In genomic region chr5:36291191-36291590, GRCm38 (mm10) we compare ENCODE assay signal across 9 mouse cellular contexts.
DNase-seq lines count a peak whose midpoint lies in the region; ATAC-seq lines count a peak whose summit lies in the region.
"Had no signal": no experiment of that assay in that cellular context is flagged by ENCODE, and none has a peak within 500 bp of the region (broad histone marks: within the 10 kb centered on the region; RNA-seq: fewer than 3 reads in every experiment).

No protein-coding gene starts in this region.

- no peak for ATAC-seq in megakaryocyte, adult 5-6 weeks (ENCODE audit: poor library complexity, severe bottlenecking)

- peak; percentile 6 to 8 for DNase-seq in cerebellum, adult 18-20 months
- no peak for DNase-seq in cerebellum, adult 8-10 months
- DNase-seq in spleen, adult 18-20 months = peak; percentile 11 to 59
- DNase-seq in spleen, adult 12 weeks (ENCODE audit: low spot score) = no peak
- DNase-seq in lung, adult 18-20 months = peak; percentile 54 to 67
- peak; percentile 54 for DNase-seq in thymus, postnatal 25 days
- no peak for DNase-seq in MN1 (ENCODE audit: low spot score)
- DNase-seq: liver, embryonic 13.5 days had no signal

Comparison
In these comparisons a context has a peak if more than half of its experiments do, and no peak if none do; other contexts are left out.
1. DNase-seq: peak in cerebellum, adult 18-20 months (2 of 2), spleen, adult 18-20 months (2 of 2), lung, adult 18-20 months (2 of 2) and thymus, postnatal 25 days (single experiment); none in cerebellum, adult 8-10 months (single experiment), spleen, adult 12 weeks (single experiment) and MN1 (single experiment).